Mouse (Mus musculus) spleen, postnatal 10 days (tissue): ENCODE measurements around the gene Dlg1.
"Not testable (repeated sequence)": the region's sequence is repeated elsewhere in the genome, so short reads cannot be mapped to it uniquely, and the experiment has no call there.

Experiments used
- DNase-seq, 2 experiments: peaks; one replicate each; pipeline ENCODE4 v3.0.0; 2021 to 2022; ENCODE audit warnings: low spot score in 2 of 2

The Dlg1 gene

DNA sequence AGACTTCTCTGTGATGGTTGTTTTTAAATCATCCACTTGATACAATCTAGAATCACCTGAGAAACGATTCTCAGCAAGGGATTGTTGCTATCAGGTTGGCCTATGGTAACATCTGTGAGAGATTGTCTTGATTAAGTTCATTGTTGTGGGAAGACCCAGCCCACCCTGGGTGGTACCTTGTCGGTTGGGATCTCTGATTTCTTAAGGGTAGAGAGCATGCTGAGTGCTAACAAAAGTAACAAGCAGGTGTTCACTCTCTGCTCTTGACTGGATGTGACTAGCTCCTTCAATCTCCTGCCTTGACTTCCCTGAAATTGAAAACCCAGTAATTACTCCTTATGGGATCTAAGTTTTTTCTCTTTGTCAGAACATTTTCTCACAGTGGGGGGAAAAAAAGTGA lies 5.7 kb upstream of the Dlg1 start:
- DNase-seq: no peak

DNA sequence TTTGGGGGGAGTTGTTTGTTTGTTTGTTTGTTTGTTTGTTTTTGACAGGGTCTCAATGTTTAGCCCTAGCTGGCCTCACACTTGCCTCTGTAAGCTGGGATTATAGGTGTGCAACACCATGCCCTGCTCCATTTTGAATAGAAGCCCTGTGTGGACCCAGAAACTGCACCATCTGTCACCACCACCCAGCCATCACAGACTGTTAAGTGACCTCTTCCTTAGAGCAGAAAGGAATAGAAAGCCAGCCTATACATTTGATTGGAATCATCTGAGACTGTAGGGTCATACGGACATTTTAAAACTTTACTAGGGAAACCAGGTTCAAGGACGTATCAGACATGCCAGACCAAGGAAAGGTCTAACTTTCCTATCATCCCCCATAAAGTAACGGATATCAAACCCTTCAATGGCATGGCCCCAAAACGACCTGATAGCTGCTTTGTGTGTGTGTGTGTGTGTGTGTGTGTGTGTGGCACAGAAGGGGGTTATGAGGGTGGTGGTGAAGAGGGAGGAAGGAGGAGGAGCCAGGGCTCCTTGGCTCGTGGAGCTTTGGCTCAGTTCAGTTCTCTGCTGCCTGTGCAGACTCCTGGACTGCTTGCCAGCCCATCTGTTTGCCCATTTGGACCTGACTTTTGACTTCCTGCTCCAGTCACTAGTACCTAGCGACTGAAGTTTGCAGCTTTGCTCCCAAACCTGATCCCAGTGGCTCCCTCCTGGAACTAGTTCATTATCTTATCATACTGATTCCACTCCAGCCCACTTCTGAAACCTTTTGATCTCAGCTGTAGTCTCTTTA lies 4.5 kb upstream of the Dlg1 start:
- DNase-seq: no peak

DNA sequence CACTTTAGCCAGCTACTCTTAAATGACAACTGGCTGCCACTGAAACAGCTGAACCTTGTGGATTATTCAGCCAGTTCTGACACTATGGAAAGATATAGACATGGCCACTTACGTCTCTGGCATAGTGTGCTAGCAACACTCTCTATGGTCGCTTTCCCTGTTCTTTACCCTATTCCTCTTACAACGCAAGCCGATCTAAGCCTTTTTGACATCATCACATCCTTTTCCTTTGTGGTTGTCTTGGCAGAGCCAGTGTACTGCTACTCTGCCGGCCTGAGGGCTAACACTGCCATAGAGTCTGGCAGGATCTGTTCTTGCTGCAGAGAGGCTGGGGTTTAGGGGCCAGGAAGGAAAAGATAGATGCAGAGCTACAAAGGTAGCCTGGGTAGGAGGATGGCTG lies 3.8 kb upstream of the Dlg1 start:
- no peak for DNase-seq

DNA sequence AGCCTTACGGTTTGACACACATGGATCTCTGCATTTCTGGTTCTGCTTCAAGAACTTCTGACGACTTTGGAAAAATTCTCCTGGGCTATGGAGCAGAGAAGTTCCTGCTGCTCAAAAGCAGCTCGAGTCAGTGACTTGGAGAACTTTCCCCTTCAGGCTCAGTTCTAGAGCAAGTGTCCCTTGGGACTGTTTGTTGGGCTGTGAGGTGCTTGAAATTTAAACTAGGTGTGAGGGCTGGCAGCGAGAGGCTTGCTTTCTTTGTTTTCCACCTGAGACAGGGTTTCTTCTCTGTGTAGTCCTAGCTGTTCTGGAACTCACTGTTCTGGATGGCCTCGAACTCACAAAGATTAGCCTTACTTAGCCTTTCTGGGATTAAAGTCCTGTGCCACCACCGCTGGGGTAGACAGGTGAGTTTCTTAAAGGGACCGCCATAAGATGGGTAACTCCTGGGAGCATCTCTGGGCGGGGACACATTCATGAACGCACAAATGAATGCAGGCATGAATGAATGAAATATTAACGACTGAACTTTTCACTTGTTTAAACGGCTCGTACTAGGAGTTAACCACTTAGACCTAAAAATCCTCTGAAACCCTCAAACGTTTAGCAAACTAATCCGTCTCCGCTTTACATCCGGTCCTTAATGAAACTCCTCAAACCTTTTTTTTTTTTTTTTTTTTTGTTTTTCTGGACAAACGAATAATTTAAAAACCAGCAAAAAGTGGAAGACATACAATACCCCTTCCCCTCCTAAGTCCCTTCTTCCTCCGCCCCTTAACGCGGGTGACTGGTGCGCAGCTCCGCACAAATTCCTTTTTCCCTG lies 476 bp upstream of the Dlg1 start:
- no peak for DNase-seq

DNA sequence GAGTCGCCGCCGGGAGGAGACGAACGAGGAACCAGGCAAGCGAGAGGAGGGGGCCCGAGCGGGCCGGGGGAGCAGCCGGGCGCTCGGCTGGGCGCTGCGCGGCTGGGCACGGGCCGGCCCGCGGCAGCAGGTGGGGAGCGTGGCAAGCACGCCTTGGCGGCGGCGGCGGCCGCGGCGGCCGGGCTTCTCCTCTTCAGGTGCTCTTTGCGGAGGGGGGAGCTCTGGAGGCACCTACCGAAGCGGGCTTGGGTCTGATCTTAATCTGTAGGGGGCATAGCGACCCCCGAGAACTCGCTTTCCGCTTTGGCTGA lies 999 bp downstream of the Dlg1 start:
- DNase-seq: no peak

DNA sequence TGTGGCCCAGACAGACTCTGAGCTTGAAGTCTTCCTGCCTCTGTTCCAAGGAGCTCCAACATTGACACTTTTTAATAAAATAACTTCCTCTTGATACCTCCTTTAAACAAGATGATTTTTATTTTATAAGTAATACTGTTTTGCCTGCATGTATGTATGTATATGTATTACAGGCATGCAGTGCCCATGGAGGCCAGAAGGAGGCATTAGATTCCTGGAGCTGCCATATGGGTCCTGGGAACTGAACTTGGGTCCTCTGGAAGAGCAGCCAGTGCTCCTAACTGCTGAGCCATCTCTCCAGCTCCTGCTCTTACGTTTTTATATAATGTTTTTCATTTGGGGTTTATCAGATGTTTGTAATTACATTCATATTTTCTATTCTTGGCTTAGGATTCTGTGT lies 9.0 kb downstream of the Dlg1 start:
- DNase-seq: no peak

DNA sequence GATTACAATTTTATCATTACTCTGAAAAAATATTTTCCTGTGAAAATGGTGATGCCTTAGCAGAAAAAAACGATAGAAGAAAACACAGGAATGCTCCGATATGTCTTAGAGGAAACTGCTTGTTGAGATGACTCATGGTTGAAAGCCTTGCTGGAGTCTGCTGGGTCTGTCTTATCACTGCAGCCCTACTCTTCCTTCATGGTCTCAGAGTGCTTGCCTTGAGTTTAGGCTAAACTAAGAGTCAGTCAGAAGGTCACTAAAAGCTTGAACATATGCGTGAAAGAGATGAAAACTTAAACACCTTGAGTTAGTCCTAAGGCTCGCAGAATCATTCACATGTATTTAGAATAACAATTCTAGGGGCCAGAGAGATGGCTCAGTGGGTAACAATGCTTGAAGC lies 14.2 kb downstream of the Dlg1 start:
- no peak for DNase-seq

DNA sequence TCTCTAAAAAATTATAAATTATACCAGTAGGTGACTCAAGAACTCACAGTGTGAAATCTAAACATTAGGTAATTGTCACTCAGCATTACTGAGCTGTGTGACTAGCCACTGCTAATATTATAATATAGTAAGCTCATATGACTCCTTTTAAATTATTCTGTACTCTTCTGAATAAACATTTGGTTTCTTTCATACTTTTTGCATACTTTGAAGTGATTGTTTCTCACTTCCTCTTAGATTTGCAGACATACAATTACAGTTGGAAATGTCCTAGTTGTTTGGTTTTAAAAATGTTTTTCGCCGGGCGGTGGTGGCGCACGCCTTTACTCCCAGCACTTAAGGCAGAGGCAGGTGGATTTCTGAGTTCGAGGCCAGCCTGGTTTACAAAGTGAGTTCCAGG lies 19.0 kb downstream of the Dlg1 start:
- DNase-seq: no peak

DNA sequence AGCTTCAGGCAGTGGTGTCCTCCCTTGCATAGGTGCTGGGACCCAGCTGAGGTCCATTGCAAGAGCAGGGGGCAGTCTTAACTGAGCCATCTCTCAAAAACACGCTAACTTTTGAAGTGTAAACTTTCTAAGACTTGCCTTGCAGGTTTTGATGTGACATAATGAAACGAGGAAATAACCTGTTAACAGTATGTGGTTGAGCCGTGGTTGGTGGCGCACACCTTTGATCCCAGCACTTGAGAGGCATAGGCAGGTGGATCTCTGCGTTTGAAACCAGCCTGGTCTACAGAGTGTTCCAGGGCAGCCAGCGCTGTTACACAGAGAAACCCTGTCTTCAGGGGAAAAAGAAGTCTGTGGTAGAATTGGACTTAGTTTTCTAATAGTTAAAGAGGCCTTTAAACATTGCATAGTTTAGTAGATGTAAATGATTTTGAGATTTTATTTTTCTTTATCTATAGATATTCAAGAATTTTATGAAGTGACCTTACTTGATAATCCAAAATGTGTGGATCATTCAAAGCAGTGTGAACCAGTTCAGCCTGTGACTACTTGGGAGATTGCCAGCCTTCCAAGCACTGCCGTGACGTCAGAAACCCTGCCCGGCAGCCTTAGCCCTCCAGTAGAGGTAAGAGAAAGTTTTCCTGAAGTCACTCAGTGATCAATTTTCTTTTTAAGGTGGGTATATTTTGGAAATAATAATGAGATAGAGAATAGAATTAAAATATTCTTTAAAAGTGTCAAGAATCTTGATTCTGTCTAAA lies 20.6 kb downstream of the Dlg1 start:
- no peak for DNase-seq

DNA sequence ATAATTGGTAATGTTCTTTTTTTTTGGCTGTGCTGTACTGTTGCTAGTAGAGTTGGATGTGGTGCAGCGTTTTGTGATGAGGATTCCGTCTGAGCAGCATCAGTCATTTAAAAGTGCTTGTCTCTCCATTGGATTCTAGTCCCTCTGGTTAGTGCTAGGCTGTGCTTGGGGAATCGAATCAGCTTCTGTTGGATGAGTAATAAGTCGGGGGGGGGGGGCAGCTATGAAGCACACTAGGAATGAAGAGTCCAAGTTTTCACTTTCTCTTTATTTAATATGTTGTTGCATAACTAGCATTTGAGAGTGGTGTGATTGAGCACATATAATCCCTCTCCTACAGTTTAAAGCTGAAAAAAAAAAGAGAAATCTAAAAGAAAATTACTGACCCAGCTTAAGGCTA lies 21.5 kb downstream of the Dlg1 start:
- no peak for DNase-seq

DNA sequence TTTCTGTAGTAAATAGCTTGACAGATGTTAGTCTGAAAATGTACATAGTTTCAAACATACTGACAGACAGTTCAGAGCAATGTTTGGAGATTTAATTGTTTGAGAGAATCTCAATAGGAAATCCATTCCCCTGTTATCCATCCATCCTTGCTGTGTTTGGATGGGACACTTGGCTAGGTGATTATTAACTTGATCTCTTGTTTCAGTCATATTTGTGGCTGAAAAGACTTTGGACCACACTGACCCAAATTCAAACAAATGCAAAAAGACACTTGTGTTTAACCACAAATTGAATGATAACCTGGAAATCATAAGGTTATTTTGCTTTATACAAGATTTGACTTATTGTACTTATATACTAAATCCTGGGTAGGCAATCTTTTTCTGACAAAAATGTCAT lies 24.5 kb downstream of the Dlg1 start:
- DNase-seq: no peak

DNA sequence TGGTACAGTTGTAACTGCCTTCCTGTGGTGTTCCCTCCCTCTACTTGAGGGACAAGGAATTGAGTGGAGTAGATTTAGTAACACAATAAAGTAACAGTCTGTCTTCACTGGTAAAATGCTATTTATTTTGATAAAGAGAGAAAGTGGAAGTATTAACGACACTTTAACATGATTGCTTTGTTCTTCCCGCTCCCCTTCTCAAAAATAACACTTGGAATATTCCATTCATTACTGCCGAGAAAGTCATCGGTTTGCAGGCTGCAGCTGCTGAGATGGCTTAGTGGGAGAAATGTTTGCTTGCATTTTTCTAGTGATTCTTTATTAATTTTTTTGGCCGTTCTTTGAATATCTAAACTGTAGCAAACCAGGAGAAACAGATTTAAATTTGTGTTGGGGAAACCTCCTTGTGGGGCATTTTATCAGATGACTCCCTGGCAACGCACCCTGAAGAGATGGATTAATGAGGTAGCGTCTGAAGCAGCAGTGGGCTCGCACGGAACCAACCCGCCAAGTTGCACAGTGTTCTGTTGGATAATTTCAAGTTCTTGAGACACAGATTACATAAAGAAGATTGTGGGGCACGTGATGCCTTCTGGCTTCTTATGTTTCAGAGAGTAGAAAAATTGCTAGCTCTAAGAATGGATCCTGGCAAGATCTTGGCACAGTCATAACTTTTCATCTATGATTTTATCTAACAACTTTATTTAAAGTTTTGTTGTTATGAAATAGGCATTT lies 32.2 kb downstream of the Dlg1 start:
- DNase-seq: no peak

DNA sequence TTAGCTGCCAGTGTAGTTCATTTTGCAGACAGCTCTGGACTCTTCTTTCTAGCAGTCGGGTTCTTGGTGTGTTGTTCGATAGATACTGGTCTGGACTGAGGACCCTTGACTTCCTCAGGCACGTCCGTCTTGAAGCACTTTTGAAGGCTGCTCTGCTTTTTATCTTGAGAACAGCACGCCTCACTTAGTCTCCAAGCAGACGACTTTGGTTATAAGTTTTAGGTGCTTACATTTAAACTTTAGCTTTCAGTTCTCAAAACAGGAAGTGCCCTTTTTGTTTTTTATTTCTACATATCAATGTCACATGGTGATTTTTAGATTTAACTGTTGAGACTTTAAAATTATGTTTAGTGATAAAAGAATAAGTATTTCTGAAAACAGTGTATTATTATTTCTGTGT lies 33.1 kb downstream of the Dlg1 start:
- no peak for DNase-seq

DNA sequence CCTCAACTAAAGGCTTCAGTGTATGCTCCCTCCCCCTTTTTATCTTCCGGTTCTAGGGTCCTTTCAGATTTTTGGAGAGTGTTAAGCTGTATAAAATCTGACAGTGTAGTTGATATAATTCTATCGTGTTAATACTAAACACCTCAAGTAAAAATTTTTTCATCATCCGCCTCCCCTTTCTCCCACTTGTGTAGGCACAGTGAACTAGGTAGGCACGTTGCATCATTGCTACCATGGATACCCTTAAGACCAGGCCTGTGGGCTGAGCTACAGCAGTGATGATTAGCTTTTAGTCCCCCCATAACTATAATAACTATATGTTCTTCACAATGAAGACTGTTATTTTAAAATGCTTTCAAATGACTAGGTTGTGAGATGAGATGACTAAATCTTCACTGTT lies 34.1 kb downstream of the Dlg1 start:
- DNase-seq: no peak

DNA sequence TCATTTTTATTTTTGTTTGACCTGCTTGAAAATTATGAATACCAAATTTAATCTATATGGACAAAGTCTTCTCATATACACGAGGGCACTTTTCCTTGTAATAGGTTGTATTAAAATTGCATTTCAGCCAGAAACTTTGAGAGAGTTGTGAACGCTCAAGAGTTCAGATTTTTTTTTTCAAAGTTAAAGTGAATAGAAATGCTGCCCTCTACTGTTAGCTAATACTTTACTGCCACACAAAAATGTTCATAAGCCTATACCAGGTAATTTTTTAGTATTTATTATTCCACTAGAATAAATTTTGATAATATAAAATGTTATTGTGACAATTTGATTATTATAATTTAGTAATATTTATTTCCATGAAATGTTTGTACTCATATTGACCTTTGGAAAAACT lies 42.0 kb downstream of the Dlg1 start:
- DNase-seq: no peak

DNA sequence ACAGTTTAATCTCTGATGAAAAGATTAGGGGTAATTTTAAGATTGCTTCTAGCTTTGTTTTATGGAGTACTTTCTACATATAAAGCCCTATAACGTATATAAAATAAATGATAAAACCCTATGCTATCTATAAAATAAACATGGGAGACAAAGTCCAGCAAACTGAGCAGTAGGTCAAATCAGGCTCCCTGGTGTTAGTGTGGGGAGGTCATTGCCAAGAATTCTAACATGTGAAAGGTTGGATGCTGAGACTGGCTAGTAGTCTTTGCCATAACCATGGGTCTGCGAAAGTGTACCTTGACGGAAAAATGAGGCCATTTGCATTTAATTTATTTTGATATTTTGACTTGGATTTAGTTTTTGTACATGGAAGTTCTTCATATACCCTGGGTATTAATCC lies 42.7 kb downstream of the Dlg1 start:
- no peak for DNase-seq

DNA sequence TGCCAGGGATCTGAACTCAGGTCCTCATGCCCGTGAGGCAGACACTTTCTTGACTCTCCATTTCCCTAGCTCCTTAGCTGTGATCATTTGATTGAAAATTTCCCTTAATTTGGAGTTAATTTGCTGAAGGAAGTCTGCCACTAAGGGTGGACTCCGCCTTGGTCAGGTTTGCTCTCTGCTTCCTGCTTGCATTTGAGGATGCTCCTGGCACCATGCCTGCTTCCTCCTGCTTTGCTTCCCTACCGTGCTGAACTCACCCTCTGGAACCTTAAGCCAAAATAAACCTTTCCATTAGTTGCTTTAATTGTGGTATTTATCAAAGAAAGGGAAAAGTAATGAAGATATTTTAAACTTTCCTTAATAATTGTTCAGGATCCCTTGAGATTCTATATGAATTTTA lies 44.1 kb downstream of the Dlg1 start:
- no peak for DNase-seq

DNA sequence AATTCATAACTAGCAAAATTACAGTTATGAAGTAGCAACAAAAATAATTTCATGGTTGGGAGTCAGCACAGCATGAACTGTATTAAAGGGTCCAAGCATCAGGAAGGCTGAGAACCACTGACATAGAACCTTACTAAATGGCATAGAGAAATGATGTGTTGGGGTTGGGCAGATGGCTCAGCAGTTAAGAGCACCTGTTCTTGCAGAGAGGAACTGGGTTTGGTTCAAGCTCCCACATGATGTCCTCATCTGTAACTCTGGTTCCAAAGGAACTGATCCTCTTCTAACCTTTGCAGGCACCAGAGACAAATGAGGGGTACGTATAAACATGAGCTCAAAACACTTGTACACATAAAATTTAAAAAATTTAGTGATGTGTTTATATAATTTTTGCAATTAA lies 59.7 kb downstream of the Dlg1 start:
- DNase-seq: no peak

DNA sequence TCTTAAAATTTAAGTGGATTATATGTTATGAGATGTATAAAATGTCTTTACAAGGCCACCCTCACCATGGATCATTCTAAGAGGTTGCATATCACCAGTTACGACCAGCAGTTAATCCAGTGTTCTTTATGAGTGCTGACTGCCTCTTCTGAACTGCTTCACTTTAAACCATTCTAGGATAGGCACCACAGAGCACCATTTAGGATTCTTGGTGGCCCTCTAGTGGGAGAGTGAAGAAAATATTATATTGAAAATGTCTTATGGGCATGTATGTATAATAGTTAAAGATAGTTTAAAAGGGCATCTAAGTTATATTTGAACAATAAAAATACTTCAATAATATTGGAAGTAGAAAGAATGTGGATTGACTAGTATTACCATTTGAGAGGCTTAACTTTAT lies 60.9 kb downstream of the Dlg1 start:
- no peak for DNase-seq

DNA sequence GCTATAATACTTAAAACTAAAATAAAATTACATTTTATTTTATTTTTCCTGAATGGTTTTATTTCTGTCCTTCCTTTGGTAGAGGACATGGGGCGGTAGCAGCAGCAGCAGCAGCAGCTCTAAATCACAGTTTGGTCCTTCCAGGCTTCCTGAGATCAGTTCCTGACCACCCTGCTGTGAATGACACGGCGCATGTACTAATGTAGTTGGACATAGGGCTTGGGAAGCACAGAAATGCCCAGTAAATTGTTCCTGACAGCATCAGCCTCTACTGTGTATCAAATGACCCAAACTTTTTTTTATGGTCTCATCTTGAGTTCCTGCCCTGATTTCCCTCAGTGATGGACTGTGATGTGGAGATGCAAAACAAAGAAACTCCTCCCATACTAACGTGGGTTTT lies 61.6 kb downstream of the Dlg1 start:
- DNase-seq: no peak

DNA sequence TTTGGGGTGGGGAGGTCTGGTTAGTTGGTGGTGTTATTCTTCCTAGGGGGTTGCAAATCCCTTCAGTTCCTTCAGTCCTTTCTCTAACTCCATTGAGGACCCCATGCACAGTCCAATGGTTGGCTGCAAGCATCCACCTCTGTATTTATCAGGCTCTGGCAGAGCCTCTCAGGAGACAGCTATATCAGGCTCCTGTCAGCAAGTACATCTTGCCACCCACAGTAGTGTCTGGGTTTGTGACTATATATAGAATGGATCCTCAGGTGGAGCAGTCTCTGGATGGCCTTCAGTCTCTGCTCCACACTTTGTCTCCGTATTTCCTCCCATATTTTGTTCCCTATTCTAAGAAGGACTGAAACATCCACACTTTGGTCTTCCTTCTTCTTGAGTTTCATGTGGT lies 67.7 kb downstream of the Dlg1 start:
- not testable (repeated sequence) for DNase-seq

DNA sequence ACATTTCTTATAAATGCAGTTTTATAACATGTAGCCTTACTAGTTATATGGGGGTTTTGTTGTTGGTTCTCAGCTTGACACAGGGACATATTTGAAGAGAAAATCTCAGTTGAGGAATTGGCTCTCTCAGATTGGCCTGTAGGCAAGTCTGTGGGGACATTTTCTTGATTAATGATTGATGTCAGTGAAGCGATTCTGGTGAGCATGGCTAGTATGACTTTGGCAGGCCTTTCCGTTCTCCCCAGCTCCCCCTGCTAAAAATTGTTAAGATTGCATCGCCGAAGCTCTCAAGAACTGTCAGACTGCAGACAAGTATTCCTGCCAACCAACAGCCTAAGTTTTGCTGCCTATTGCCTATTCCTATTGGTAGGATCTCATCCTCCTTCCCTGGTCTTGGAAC lies 73.8 kb downstream of the Dlg1 start:
- no peak for DNase-seq
